8 mouse cellular contexts compared by ENCODE assay signal in genomic region chr2:101628297-101629236, GRCm38 (mm10). TPM values are rescaled to one million over a fixed set of nuclear protein-coding genes. Genes with fewer than 3 reads are reported as not detected.
DNase-seq lines count a peak whose midpoint lies in the region; ATAC-seq and TF ChIP-seq lines count a peak whose summit lies in the region.

No protein-coding gene starts in this region.

- no peaks in the 10 kb centered on the region for H3K36me3 ChIP-seq in hindbrain, embryonic 10.5 days
- no peaks in the 10 kb centered on the region for H3K36me3 ChIP-seq in lung, postnatal 0 days (ENCODE audit: insufficient read depth, low read length)

- H3K27me3 ChIP-seq in Patski = peaks cover 27% of the 10 kb centered on the region
- H3K27me3 ChIP-seq in hindbrain, embryonic 10.5 days (ENCODE audit: insufficient read depth, poor library complexity, severe bottlenecking) = no peaks in the 10 kb centered on the region
- H3K27me3 ChIP-seq in lung, postnatal 0 days (replicated peaks; ENCODE audit: insufficient read depth, low read length) = no peaks in the 10 kb centered on the region

- CTCF ChIA-PET in Patski (lab: Charles Lee) = interaction anchor here (0.6 to 1.4 kb wide), 2 partner anchors 15 to 59 kb away, joined by 3 read pairs; no protein-coding TSS in a partner anchor

- POLR2A ChIA-PET in Patski (lab: Charles Lee) = interaction anchor here (0.9 to 2.3 kb wide), 2 partner anchors 8 to 11 kb away, joined by 3 to 8 read pairs; no protein-coding TSS in a partner anchor

- TF ChIP-seq EP300 in lung, postnatal 0 days (IDR thresholded peaks at IDR 0.05) = 0 out of 2 replicates have a peak, but pooled peaks have one; percentile 20

- H3K4me3 ChIP-seq in hindbrain, embryonic 10.5 days = peak overlapping the region; percentile 73
- peak overlapping the region; percentile 81 for H3K4me3 ChIP-seq in lung, postnatal 0 days (ENCODE audit: low read depth, low read length)

- H3K9me3 ChIP-seq in hindbrain, embryonic 10.5 days = no peaks in the 10 kb centered on the region
- H3K9me3 ChIP-seq in lung, postnatal 0 days (ENCODE audit: low read length) = no peaks in the 10 kb centered on the region

- peak; percentile 10 for TF ChIP-seq CTCF in Patski (IDR thresholded peaks at IDR 0.05)
- TF ChIP-seq CTCF in lung, postnatal 0 days (IDR thresholded peaks at IDR 0.05) = 0 out of 2 replicates have a peak, but pooled peaks have one; percentile 10

- peak; percentile 94 for ATAC-seq in Patski
- peak; percentile 99 for ATAC-seq in frontal cortex, adult (ENCODE audit: low TSS enrichment)
- ATAC-seq in lung, postnatal 0 days = peak; percentile 100

- H3K9ac ChIP-seq in lung, postnatal 0 days (replicated peaks; ENCODE audit: low read depth) = peak overlapping the region; percentile 39; the same call in 1 of the 2 replicates

- DNase-seq in Patski (ENCODE audit: low read depth, low spot score) = peak; percentile 86
- peak; percentile 88 for DNase-seq in cerebellum, adult 8-10 months
- peak; percentile 86 for DNase-seq in hindbrain, embryonic 10.5 days (ENCODE audit: low spot score)
- peak; percentile 96 for DNase-seq in layer of hippocampus, adult 9-11 months
- DNase-seq in lung, postnatal 0 days (ENCODE audit: low spot score) = peak; percentile 97
- peak; percentile 49 for DNase-seq in ovary, postnatal 14 days (ENCODE audit: low spot score)
- DNase-seq in yolk sac, embryonic 10.5 days (ENCODE audit: low spot score) = peak; percentile 91

- in situ Hi-C loops in Patski (cut with MboI; ENCODE audit: low pct_unique_long_range_greater_than_20kb) = no loop called here

- peaks cover 25% of the 10 kb centered on the region for H3K4me1 ChIP-seq in hindbrain, embryonic 10.5 days (replicated peaks)
- no peaks in the 10 kb centered on the region for H3K4me1 ChIP-seq in lung, postnatal 0 days (ENCODE audit: insufficient read depth, low read depth, low read length)

- peak overlapping the region; percentile 74 for H3K4me2 ChIP-seq in lung, postnatal 0 days (replicated peaks; ENCODE audit: low read depth, low read length)

- H3K27ac ChIP-seq in hindbrain, embryonic 10.5 days = peak overlapping the region; percentile 92
- H3K27ac ChIP-seq in lung, postnatal 0 days (ENCODE audit: low read length) = peak overlapping the region; percentile 82

- 1% methylated on average over 31 of the region's 31 CpGs for WGBS in hindbrain, embryonic 10.5 days
- 2% methylated on average over 31 of the region's 31 CpGs for WGBS in lung, postnatal 0 days

RNA-seq across cellular contexts. Expression of gene Rag2, which starts 4.0 kb away (rescaled TPM):
- not detected for polyA plus RNA-seq in Patski (2021)
- polyA plus RNA-seq in hindbrain, embryonic 10.5 days (2016; fragmentation: Nextera tagmentation; extraction: Ambion mirVana) = 0.16 TPM in 1 of 2 replicates, not detected in the other
- polyA plus RNA-seq in lung, postnatal 0 days (2015; fragmentation: Nextera tagmentation; extraction: Ambion mirVana) = 0.04 TPM in 1 of 2 replicates, not detected in the other

RNA-seq across cellular contexts. Expression of gene Rag1, which starts 20.7 kb away (rescaled TPM):
- not detected for polyA plus RNA-seq in Patski (2021)
- polyA plus RNA-seq in hindbrain, embryonic 10.5 days (2016; fragmentation: Nextera tagmentation; extraction: Ambion mirVana) = 0.06 and 0.09 TPM in 2 replicates
- polyA plus RNA-seq in lung, postnatal 0 days (2015; fragmentation: Nextera tagmentation; extraction: Ambion mirVana) = 0.05 and 0.06 TPM in 2 replicates

RNA-seq across cellular contexts. Expression of gene B230118H07Rik, which starts 20.8 kb away (rescaled TPM):
- 42.7 TPM for polyA plus RNA-seq in Patski (2021)
- 56.5 and 58.0 TPM in 2 replicates for polyA plus RNA-seq in hindbrain, embryonic 10.5 days (2016; fragmentation: Nextera tagmentation; extraction: Ambion mirVana)
- polyA plus RNA-seq in lung, postnatal 0 days (2015; fragmentation: Nextera tagmentation; extraction: Ambion mirVana) = 31.3 and 34.6 TPM in 2 replicates

RNA-seq across cellular contexts. Expression of gene Traf6, which starts 49.7 kb away (rescaled TPM):
- 13.8 TPM for polyA plus RNA-seq in Patski (2021)
- polyA plus RNA-seq in hindbrain, embryonic 10.5 days (2016; fragmentation: Nextera tagmentation; extraction: Ambion mirVana) = 13.4 and 15.1 TPM in 2 replicates
- 5.4 and 6.2 TPM in 2 replicates for polyA plus RNA-seq in lung, postnatal 0 days (2015; fragmentation: Nextera tagmentation; extraction: Ambion mirVana)

Comparison
In these comparisons a context has a peak if more than half of its experiments do, and no peak if none do; other contexts are left out.
1. Peak in every context shown above with its lines: DNase-seq, ATAC-seq, H3K4me3 ChIP-seq and H3K27ac ChIP-seq.